Mouse (Mus musculus): ENCODE results near the gene Mosmo.
"Not testable (repeated sequence)": the region's sequence is repeated elsewhere in the genome, so short reads cannot be mapped to it uniquely, and the experiment has no call there.

Mosmo gene

GRCm38 (mm10) chr7:120712071-120712470, 34.7 kb downstream of the Mosmo start:
- no peak for DNase-seq

GRCm38 (mm10) chr7:120713225-120713624, 35.8 kb downstream of the Mosmo start:
- no peak for DNase-seq

DNA sequence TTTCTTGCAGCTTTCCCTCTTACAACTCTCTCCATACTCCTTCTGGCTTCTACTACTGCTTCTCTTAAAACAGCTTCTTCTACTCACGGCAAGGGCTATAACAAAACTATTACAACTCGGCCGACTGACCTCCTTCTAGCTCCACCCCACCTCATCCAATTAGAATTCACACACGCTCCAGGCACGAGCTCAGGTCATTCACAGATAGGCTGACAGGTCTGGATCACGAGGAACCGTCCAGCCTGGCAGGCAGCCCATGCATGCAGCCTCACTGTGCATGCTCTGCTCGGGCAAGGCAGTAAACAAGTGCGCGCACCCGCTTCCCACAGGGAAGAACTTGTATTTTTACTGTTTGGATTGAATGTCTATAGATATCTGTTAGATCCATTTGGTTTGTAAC, 36.5 kb downstream of the Mosmo start:
- DNase-seq, result not testable (repeated sequence)

DNA sequence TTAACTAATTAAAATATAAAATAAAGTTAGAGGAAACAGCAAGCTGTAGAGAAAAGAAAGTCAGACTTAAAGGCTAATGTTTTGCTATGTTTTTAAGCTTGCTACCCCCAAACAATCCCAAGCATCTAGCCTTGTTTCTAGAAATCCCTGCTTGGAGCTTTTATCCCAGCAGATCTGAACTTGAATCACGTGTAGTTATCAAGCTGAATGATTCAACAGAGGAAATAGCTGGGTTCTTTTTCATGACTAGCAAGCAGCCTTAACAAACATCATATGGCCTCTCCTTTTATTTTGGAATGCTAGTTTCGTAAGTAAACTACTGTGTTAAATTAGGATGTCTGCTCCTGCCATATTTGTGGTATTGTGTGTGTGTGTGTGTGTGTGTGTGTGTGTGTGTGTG, 39.8 kb downstream of the Mosmo start:
- DNase-seq, result no peak

GRCm38 (mm10) chr7:120721051-120721450, 43.6 kb downstream of the Mosmo start:
- no peak for DNase-seq

DNA sequence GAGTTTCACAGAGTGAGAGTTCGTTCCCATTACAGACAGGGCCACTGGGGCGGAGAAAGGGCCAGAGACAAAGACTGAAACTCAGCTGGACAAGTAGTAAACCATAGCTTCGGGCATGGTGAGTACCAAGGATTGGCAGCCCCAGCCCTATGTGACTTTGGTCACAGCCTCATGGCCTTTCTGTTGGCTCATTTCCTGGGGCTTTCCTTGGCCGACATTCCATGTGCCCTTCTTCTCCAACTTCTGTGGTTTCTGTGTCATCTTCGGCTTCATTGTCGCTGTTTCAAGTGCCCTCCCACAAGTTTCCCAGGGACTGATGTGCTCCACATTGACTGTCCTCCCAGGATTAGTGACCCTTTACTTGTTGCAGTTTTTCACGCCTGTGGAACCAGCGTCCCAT, 44.0 kb downstream of the Mosmo start:
- DNase-seq, result no peak

GRCm38 (mm10) chr7:120722063-120722462, 44.6 kb downstream of the Mosmo start:
- no peak for DNase-seq

- no peak for DNase-seq
These were observed 45.4 kb downstream of the Mosmo start for GRCm38 (mm10) chr7:120722839-120723278.

GRCm38 (mm10) chr7:120727581-120727980, 50.2 kb downstream of the Mosmo start:
- peak in 1 of 2 experiments; percentile 44 for DNase-seq

DNA sequence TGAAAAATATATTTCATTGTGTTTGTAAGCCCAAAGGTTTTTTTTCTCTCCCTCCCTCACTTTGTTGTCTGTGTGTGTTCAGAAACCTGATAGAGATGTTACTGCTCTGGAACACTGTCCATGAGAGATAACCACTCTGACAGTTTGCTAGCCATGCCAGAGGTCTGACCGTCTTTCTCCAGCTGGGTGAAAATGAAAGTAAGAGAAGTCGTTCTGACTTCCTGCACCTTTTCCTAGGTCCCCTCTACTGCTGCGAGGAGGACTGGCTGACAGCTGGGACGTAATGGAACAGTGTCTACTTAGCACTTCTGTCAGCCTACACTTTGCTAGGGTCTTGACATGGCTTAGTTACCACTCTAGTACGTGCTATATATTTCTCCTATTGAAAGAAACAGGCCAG, 52.2 kb downstream of the Mosmo start:
- DNase-seq, result no peak

DNA sequence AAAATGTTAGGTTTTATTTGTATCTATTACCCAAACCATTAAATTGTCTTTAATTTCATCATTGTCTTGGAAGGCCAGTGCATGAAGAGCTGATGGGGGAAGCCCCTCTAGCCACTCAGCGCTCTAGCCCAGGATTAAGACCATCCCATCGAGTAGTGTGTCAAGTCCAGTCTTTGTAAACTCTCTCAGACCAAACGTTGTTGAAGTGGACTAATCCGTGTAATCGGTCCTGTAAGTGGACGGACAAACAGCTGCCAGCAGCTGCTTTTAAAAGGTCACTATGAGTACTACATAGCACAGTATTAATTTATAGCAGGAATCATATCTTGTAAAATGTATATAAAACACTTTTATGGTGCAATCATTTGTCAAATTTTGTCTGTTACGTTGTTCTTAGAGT, 55.5 kb downstream of the Mosmo start:
- DNase-seq, result peak in 1 of 2 experiments; percentile 44

DNA sequence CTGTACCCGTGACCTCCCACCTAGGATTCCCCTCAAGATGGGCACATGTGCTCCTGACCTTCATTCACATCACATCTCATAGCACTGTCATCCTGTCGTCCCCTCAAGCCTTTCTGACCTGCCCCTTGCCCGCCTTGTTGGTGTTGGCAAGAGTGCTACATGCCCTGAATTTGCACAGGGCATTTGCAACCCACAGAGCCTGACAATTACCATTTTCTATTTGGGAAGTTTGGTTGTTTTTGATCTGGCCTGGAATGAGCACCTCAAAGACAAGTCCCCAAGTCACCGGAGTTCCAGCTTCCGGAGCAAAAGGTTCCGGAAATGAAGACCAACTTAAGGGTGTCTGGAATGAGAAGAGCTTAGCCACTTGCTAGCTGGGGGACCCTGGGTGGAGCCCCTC, 61.6 kb downstream of the Mosmo start, which contains the start of gene Vwa3a:
Gene Vwa3a (plus strand): TSS at position 301 of the 400 bp plus-strand sequence.
- no peak for DNase-seq

DNA sequence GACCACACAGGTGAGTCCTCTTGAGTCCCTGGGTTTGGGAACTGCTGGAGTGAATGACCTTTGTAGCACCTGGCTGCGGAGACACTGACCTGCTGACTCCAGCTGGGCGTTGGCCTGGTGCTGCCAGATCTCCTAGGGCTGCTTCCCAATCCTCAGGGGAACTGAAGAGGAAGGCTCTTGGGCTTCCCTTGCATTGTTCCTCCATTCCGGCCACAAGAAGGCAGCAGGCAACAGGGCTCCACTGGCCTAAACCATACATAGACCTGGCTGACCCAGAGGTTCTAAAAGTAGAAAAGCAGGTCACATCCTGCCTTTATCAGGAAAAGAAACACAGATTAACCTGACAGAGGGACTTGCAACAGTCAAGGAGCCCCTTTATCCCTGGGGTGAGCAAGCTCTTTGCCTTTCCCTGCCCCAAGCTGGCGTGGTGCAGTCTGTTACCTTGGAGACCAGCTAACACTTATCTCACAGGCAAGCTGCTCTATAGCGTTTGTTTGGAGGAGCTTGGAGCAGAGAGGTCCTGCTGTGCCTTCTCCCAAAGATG, 62.2 kb downstream of the Mosmo start:
- DNase-seq, result peak; percentile 14 to 27

- no peak for DNase-seq
These were observed 66.2 kb downstream of the Mosmo start for GRCm38 (mm10) chr7:120743366-120744351.

- no peak for DNase-seq
These were observed 67.2 kb downstream of the Mosmo start for GRCm38 (mm10) chr7:120744606-120745005.

GRCm38 (mm10) chr7:120746029-120746428, 68.6 kb downstream of the Mosmo start:
- DNase-seq, result no peak

DNA sequence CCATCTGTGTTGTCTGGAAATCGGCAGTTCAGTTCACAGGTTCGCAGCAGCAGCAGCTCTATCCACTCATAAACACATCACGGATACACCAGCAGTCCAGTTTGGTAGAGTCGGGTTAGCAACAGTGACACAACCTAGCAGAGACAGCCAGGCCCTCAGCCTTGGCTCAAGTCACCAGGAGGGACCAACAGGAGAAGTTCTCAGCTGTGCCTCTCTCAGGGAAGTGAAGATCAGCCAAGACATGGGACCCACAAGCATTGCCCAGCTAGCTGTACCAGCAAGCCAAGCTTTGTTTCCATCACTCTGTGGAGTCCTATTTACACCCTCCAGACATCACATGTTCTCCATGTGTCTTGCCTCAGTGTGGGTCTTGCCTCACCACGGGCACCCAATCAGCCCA, 69.4 kb downstream of the Mosmo start:
- DNase-seq, result no peak

GRCm38 (mm10) chr7:120748478-120748877, 71.1 kb downstream of the Mosmo start:
- DNase-seq, result no peak

- no peak for DNase-seq
These were observed 73.9 kb downstream of the Mosmo start for GRCm38 (mm10) chr7:120751330-120751729.

DNA sequence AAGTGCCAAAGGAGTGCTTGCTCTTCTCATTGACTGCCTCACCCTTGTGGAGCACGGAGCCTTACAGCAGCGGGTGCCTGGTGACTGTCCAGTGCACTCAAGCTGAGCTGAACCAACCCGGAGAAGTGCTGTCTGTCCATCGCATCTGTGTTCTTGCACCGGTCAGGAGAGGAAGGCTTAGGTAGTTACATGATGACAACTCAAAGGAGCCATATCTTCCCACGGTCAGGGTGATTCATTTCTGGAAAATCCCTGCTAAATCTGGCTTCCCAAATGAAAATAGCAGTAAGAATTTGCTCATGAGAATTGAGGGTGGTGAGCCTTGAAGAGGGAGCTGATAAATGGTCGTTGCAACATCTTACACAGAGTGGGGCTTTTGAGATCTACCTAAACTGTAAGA, 74.5 kb downstream of the Mosmo start:
- no peak for DNase-seq

DNA sequence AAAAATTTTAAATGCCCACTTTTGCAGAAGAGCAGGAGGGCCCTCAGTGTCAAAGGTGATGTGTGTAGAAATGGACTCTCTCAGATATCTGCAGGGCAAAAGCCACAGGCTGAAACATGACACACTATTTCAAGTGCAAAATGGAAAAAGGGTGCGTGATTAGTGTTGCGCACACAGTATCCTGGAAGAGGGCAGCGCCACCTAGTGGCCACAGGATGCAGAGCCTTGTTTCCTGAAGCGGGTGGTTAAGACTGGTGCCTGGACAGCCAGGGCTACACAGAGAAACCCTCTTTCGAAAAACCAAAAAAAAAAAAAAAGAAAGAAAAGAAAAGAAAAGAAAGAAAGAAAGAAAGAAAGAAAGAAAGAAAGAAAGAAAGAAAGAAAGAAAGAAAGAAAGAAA, 77.3 kb downstream of the Mosmo start:
- DNase-seq, result peak; percentile 76 to 84

- DNase-seq, result no peak
These were observed 90.0 kb downstream of the Mosmo start for GRCm38 (mm10) chr7:120767369-120767768.

DNA sequence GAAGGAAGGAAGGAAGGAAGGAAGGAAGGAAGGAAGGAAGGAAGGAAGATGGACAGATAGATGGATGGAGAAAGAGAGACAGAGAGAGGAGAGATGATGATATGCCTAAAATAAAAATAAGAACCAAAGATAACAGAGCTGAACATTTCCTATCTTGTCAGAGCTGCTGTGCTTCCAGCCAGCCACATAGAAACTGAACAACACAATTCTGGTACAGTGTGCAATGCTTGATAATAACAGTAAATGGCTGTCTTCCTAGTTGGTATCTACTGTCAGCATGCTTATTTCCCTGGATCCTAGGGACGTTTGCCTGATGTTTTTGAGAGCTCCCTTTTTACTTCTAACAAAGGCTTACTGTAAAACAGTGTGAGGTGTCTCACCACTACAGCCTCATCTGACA, 94.0 kb downstream of the Mosmo start:
- no peak for DNase-seq

DNA sequence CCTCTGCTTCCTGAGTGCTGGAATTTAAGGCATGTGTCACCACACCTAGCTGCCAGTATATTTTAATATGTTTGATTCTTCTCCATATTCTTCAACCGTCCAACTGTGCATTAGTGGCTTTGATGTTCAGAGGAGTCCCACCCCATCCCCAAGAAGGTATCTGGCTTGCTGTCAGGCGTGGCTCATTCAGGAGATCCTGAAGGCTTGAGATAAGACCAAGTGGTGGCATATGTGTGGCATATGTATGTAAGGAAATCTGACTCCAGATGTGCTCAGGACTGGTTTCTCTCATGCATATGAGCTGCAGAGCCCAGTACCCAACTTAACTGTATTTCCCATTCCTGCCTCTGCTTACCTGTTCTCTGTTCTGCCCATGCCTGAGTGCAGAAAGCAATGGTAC, 100.6 kb downstream of the Mosmo start:
- DNase-seq, result no peak

Measured in lung, postnatal 4 days (tissue).